Mouse (Mus musculus) embryonic facial prominence, embryonic 10.5 days (tissue): ENCODE results near the gene Npm1. TPM values are rescaled to one million over a fixed set of nuclear protein-coding genes. Genes with fewer than 3 reads are reported as not detected.

ENCODE experiments used
- DNase-seq: peaks from one replicate; pipeline ENCODE4 v3.0.0-alpha.2; 2017; ENCODE audit warnings: low spot score
- H3K27ac ChIP-seq: fragments of 300-500 bp; sonication (generic); replicated peaks from 2 replicates; pipeline ENCODE4 v1.5.1; 2016; ENCODE audit warnings: mild to moderate bottlenecking
- H3K27me3 ChIP-seq: fragments of 300-500 bp; sonication (generic); replicated peaks from 2 replicates; pipeline ENCODE4 v1.6.1; 2016; ENCODE audit warnings: low read depth, mild to moderate bottlenecking; ENCODE audit not compliant: poor library complexity, severe bottlenecking
- H3K36me3 ChIP-seq: fragments of 300-500 bp; sonication (generic); replicated peaks from 2 replicates; pipeline ENCODE4 v1.6.1; 2016; ENCODE audit warnings: mild to moderate bottlenecking, moderate library complexity
- H3K4me1 ChIP-seq: fragments of 300-500 bp; sonication (generic); 2 replicates; pipeline ENCODE4 v1.6.1; 2016
- H3K4me3 ChIP-seq: fragments of 300-500 bp; sonication (generic); 2 replicates; pipeline ENCODE4 v1.5.1; 2016; ENCODE audit warnings: mild to moderate bottlenecking, moderate library complexity
- H3K9me3 ChIP-seq: fragments of 300-500 bp; sonication (generic); 2 replicates; pipeline ENCODE4 v1.6.1; 2016; ENCODE audit warnings: mild to moderate bottlenecking
- WGBS: fragments of 180-500 bp; shearing (Covaris S2); methylation state at CpG from one replicate; pipeline ENCODE4 v1.1.7; 2016; 5-methylcytosine and 5-hydroxymethylcytosine counted together
- polyA plus RNA-seq: library from polyadenylated mRNA; unstranded; fragments of >200 nt; fragmentation: Nextera tagmentation; extraction: Ambion mirVana; gene quantifications from 2 replicates; pipeline ENCODE4 v1.2.1, GENCODE M21; 2016

Npm1 gene
- polyA plus RNA-seq, 1 experiment from 2014 or later: 1,604 TPM

GRCm38 (mm10) chr11:33138686-33139085 lies 24.3 kb downstream of the Npm1 start:
- no peak overlapping the region for H3K27ac ChIP-seq
- no peaks in the 10 kb centered on the region for H3K36me3 ChIP-seq
- no peaks in the 10 kb centered on the region for H3K9me3 ChIP-seq
- no peak for DNase-seq
- peaks cover 22% of the 10 kb centered on the region for H3K27me3 ChIP-seq
- no peak overlapping the region for H3K4me3 ChIP-seq
- H3K4me1 ChIP-seq: peaks cover 19% of the 10 kb centered on the region
- 89% methylated on average over 5 of the region's 5 CpGs for WGBS

DNA sequence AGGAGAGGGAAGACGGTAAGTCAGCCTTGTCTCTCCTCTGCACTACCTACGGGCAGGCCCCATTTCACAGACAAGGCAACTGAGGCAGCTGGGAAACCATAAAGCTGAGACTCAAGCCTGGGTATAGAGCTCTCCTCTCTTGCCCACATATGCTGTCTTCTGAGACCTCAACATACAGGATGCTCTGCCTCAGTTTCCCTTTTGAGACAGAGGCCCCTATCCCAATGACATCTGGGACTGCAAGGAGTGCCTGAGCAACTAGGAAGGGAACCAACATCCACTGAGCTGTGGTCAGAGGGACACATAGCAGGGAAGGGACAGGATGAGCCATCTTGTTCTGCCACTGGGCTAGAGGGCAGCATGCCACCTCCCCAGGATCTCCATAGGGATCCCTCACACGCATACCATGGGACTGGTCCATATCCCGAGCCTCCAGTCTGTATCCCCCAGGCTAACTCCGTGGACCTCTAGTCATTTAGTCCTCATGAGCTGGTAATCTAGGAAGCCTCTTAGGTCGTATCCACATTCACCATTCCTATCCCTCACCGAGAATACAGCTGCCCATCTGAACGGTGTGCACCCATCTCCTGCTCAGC lies 28.5 kb downstream of the Npm1 start:
- Histone ChIP-seq H3K9me3 (no peaks in the 10 kb centered on the region), H3K4me3 (no peak overlapping the region), H3K4me1 (peaks cover 16% of the 10 kb centered on the region; the same call in 1 of the 2 replicates), H3K36me3 (no peaks in the 10 kb centered on the region), H3K27me3 (no peaks in the 10 kb centered on the region; the same call in 1 of the 2 replicates), H3K27ac (no peak overlapping the region)
- WGBS: 90% methylated on average over 8 of the region's 8 CpGs
- DNase-seq: no peak

GRCm38 (mm10) chr11:33132619-33133338 lies 30.2 kb downstream of the Npm1 start:
- no peak for DNase-seq

GRCm38 (mm10) chr11:33127058-33127457 lies 35.9 kb downstream of the Npm1 start:
- Histone ChIP-seq H3K4me3 (no peak overlapping the region), H3K27me3 (peaks cover 23% of the 10 kb centered on the region), H3K4me1 (peaks cover 33% of the 10 kb centered on the region), H3K36me3 (no peaks in the 10 kb centered on the region), H3K9me3 (no peaks in the 10 kb centered on the region), H3K27ac (no peak overlapping the region)
- no peak for DNase-seq

More at GRCm38 (mm10) chr11:33132619-33133338, 30.2 kb downstream of the Npm1 start:
- 61% methylated on average over 8 of the region's 8 CpGs for whole genome bisulfite sequencing
- H3K27ac ChIP-seq: peak overlapping the region; percentile 51; the same call in 1 of the 2 replicates
- H3K9me3 ChIP-seq: no peaks in the 10 kb centered on the region
- no peaks in the 10 kb centered on the region for H3K27me3 ChIP-seq
- H3K4me1 ChIP-seq: peaks cover 16% of the 10 kb centered on the region; the same call in 1 of the 2 replicates
- no peak overlapping the region for H3K4me3 ChIP-seq
- no peaks in the 10 kb centered on the region for H3K36me3 ChIP-seq

DNA sequence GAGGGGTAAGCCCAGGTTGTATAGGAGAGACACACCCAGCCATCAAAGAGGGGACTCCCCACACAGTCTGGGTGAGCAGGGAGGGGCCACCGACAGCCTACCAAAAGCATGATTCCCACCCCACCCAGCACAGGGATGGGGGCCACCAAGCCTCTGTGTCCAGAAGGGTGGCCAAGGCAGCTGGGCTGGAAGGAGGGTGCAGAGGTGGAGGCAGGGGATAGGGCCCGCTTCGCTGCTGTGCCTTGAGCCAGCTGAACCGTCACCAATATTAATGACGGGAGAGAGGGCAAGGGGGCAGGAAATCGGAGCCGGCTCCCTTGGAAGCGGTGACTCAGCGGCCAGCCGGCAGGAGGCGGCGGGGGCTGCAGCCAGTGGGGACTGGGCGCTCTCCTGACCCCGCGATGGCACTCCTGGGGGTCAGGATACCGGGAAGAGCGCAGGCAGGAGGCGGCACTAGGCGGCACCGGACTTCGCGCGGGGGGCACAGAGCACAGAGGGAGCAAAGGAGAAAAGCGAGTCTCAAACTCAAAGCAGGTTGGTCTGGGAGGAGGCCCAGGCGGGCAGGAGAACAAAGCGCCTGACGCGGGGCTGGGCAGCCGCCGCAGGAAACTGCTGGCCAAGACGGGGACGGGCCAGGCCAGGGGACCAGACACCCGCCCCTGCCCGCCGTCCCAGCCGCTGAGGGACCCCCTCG lies 40.3 kb downstream of the Npm1 start:
- 1% methylated on average over 37 of the region's 37 CpGs for WGBS
- peaks cover 32% of the 10 kb centered on the region for H3K27me3 ChIP-seq
- H3K4me3 ChIP-seq: peak overlapping the region; percentile 56
- DNase-seq: peak; percentile 83
- peaks cover 35% of the 10 kb centered on the region for H3K4me1 ChIP-seq
- no peaks in the 10 kb centered on the region for H3K9me3 ChIP-seq
- H3K27ac ChIP-seq: peak overlapping the region; percentile 87
- H3K36me3 ChIP-seq: no peaks in the 10 kb centered on the region

- WGBS: 80% methylated on average over 8 of the region's 8 CpGs
- H3K4me1 ChIP-seq: peaks cover 17% of the 10 kb centered on the region
- no peak overlapping the region for H3K27ac ChIP-seq
Measured at GRCm38 (mm10) chr11:33119556-33119955, 43.5 kb downstream of the Npm1 start.

GRCm38 (mm10) chr11:33119116-33119515 lies 43.9 kb downstream of the Npm1 start:
- peaks cover 15% of the 10 kb centered on the region for H3K4me1 ChIP-seq
- H3K9me3 ChIP-seq: no peaks in the 10 kb centered on the region
- WGBS: 73% methylated on average over 7 of the region's 7 CpGs
- H3K27me3 ChIP-seq: peaks cover 25% of the 10 kb centered on the region
- no peak overlapping the region for H3K4me3 ChIP-seq
- no peak for DNase-seq
- no peaks in the 10 kb centered on the region for H3K36me3 ChIP-seq
- H3K27ac ChIP-seq: no peak overlapping the region

More at GRCm38 (mm10) chr11:33119556-33119955, 43.5 kb downstream of the Npm1 start:
- DNase-seq: no peak
- H3K27me3 ChIP-seq: peaks cover 29% of the 10 kb centered on the region
- H3K36me3 ChIP-seq: no peaks in the 10 kb centered on the region
- no peaks in the 10 kb centered on the region for H3K9me3 ChIP-seq
- no peak overlapping the region for H3K4me3 ChIP-seq

GRCm38 (mm10) chr11:33118480-33118879 lies 44.5 kb downstream of the Npm1 start:
- peaks cover 15% of the 10 kb centered on the region for H3K4me1 ChIP-seq
- peaks cover 18% of the 10 kb centered on the region for H3K27me3 ChIP-seq
- 73% methylated on average over 6 of the region's 6 CpGs for WGBS

GRCm38 (mm10) chr11:33115796-33116195 lies 47.2 kb downstream of the Npm1 start:
- Histone ChIP-seq H3K27me3 (0 out of 2 replicates have a peak, but pooled peaks cover 4% of the 10 kb centered on the region), H3K9me3 (no peaks in the 10 kb centered on the region), H3K4me1 (peaks cover 6% of the 10 kb centered on the region; the same call in 1 of the 2 replicates), H3K27ac (no peak overlapping the region), H3K36me3 (no peaks in the 10 kb centered on the region), H3K4me3 (no peak overlapping the region)
- DNase-seq: no peak
- WGBS: 86% methylated on average over 3 of the region's 3 CpGs

More at GRCm38 (mm10) chr11:33118480-33118879, 44.5 kb downstream of the Npm1 start:
- no peak overlapping the region for H3K27ac ChIP-seq
- no peaks in the 10 kb centered on the region for H3K9me3 ChIP-seq
- DNase-seq: no peak
- H3K36me3 ChIP-seq: no peaks in the 10 kb centered on the region
- H3K4me3 ChIP-seq: no peak overlapping the region

DNA sequence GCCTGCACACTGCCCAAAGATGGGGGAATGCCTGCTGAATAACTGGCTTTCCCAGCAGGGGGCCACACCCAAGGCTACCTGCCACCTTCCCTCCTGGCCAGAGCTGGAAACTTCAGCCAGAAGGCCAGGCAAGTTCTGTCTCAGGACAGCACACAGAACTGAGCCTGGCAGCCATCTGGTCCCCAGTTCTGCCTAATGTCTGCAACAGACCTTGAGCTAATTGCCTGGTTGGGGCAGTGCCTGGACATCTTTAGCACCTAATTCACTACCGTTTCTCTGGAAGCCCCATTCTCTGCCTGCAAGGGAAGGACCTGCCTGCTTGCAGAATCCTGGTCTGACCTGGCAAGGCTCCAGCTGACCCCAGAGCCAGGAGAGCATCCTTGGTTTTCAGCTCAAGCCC lies 50.6 kb downstream of the Npm1 start:
- Histone ChIP-seq H3K36me3 (no peaks in the 10 kb centered on the region), H3K27ac (no peak overlapping the region), H3K4me1 (peaks cover 6% of the 10 kb centered on the region; the same call in 1 of the 2 replicates), H3K27me3 (0 out of 2 replicates have a peak, but pooled peaks cover 8% of the 10 kb centered on the region), H3K4me3 (no peak overlapping the region), H3K9me3 (no peaks in the 10 kb centered on the region)
- 32% methylated on average over 1 of the region's 1 CpGs for WGBS
- no peak for DNase-seq

GRCm38 (mm10) chr11:33110111-33110510 lies 52.9 kb downstream of the Npm1 start:
- Histone ChIP-seq H3K4me3 (no peak overlapping the region), H3K27ac (no peak overlapping the region), H3K4me1 (peaks cover 6% of the 10 kb centered on the region; the same call in 1 of the 2 replicates), H3K27me3 (0 out of 2 replicates have a peak, but pooled peaks cover 8% of the 10 kb centered on the region), H3K9me3 (no peaks in the 10 kb centered on the region), H3K36me3 (no peaks in the 10 kb centered on the region)
- 80% methylated on average over 2 of the region's 2 CpGs for WGBS
- no peak for DNase-seq

- Histone ChIP-seq H3K9me3 (no peaks in the 10 kb centered on the region), H3K36me3 (no peaks in the 10 kb centered on the region), H3K4me1 (peaks cover 4% of the 10 kb centered on the region; the same call in 1 of the 2 replicates), H3K27ac (no peak overlapping the region), H3K4me3 (no peak overlapping the region), H3K27me3 (0 out of 2 replicates have a peak, but pooled peaks cover 8% of the 10 kb centered on the region)
- 35% methylated on average over 3 of the region's 3 CpGs for WGBS
- no peak for DNase-seq
Measured at GRCm38 (mm10) chr11:33107540-33107939, 55.5 kb downstream of the Npm1 start.
